Mouse (Mus musculus): ENCODE results near the gene Gm12394.

GRCm38 (mm10) chr4:42874134-42874533 lies 17.6 kb upstream of the Gm12394 start, which contains the start of gene Fam205c:
- TF ChIP-seq CTCF (IDR thresholded peaks at IDR 0.05; ENCODE audit: control insufficient read depth, insufficient read depth, insufficient replicate concordance, low read depth, low read length): no peak
- TF ChIP-seq POLR2A (IDR thresholded peaks at IDR 0.05; ENCODE audit: control insufficient read depth, low read depth, low read length): no peak
